Mouse (Mus musculus) spleen, adult 2 months (tissue): Measurements from ENCODE around the gene Olfr18.

Source experiments
- CTCF ChIP-seq: fragments of 200-500 bp; IDR thresholded peaks from 2 replicates; pipeline ENCODE4 v1.5.1; 2011; ENCODE audit warnings: mild to moderate bottlenecking, inconsistent platforms; ENCODE audit not compliant: insufficient read depth, insufficient read length, insufficient replicate concordance; ENCODE audit errors: extremely low read depth
- POLR2A ChIP-seq: fragments of 200-500 bp; IDR thresholded peaks from 2 replicates; pipeline ENCODE4 v1.6.1; 2011; ENCODE audit warnings: low read depth, low read length, inconsistent platforms

GRCm38 (mm10) chr9:20348501-20348900 is 12.6 kb upstream of the Olfr18 start:
- TF ChIP-seq POLR2A, result no peak
- no peak for TF ChIP-seq CTCF
